In the genomic region with DNA sequence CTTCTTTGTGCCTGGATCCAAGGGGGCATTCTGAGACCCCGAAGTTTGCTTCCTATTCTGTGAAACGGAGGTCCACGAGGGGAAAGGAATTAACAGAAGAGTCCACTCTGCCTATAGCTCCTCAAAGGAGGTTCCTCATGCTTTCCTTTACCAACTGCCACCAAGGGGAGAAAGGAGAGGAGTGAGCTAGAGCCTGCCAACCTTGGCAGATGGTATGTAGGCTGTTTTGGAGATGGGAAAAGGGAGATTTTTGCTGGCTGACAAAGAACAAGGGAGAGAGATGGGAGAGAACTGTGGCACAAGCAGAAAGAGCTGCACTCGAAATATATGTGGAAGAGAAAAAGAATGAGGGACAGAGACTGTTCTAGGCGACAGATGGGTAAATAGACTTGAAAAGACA, we compare ENCODE assay signal across 18 mouse cellular contexts. TPM values are rescaled to one million over a fixed set of nuclear protein-coding genes. Genes with fewer than 3 reads are reported as not detected.
DNase-seq lines count a peak whose midpoint lies in the region; ATAC-seq and TF ChIP-seq lines count a peak whose summit lies in the region.
"Had no signal": no experiment of that assay in that cellular context is flagged by ENCODE, and none has a peak within 500 bp of the region (broad histone marks: within the 10 kb centered on the region; RNA-seq: fewer than 3 reads in every experiment).

No protein-coding gene starts in this region.

- DNase-seq in brain, adult 2 months (ENCODE audit: low read depth, low spot score), result peak; percentile 97
- peak; percentile 61 for DNase-seq in cerebellum, adult 8-10 months
- DNase-seq in layer of hippocampus, adult 11-12 months (ENCODE audit: low spot score), result peak; percentile 61
- DNase-seq in left cerebral cortex, adult 2 months (ENCODE audit: extremely low spot score in 1 of 2, low spot score in 2 of 2), result peak; percentile 21 to 52
- DNase-seq in thymus, postnatal 0 days (ENCODE audit: low spot score), result no peak
- DNase-seq in embryo, embryonic 9.5 days (ENCODE audit: extremely low spot score), result no peak
- DNase-seq: heart, adult 18-20 months; kidney, adult 8-10 months; liver; lung, embryonic 14.5 days; thymus, adult 2 months had no signal

- no peak for ATAC-seq in midbrain, embryonic 16.5 days
- no peak for ATAC-seq in intestine, embryonic 16.5 days

- 65% methylated on average over 5 of the region's 5 CpGs for WGBS in midbrain, embryonic 16.5 days
- WGBS in intestine, embryonic 16.5 days, result 76% methylated on average over 5 of the region's 5 CpGs

- peak overlapping the region; percentile 76 for H3K27ac ChIP-seq in left cerebral cortex, adult 2 months
- H3K27ac ChIP-seq in midbrain, embryonic 16.5 days (ENCODE audit: low read length), result no peak overlapping the region
- no peak overlapping the region for H3K27ac ChIP-seq in intestine, embryonic 16.5 days (ENCODE audit: low read length)
- H3K27ac ChIP-seq: hindbrain, embryonic 14.5 days; neural tube, embryonic 13.5 days had no signal

- H3K9me3 ChIP-seq in midbrain, embryonic 16.5 days (replicated peaks; ENCODE audit: control insufficient read depth, low read length, poor library complexity, severe bottlenecking), result no peaks in the 10 kb centered on the region
- no peaks in the 10 kb centered on the region for H3K9me3 ChIP-seq in intestine, embryonic 16.5 days (ENCODE audit: control insufficient read depth, low read length)
- H3K9me3 ChIP-seq: neural tube, embryonic 13.5 days had no signal

- H3K4me3 ChIP-seq in left cerebral cortex, adult 2 months, result no peak overlapping the region
- no peak overlapping the region for H3K4me3 ChIP-seq in midbrain, embryonic 16.5 days (ENCODE audit: low read depth, low read length)
- H3K4me3 ChIP-seq in intestine, embryonic 16.5 days (ENCODE audit: low read length), result no peak overlapping the region
- H3K4me3 ChIP-seq: erythroblast, embryonic 14.5 days; megakaryocyte, embryonic 14.5 days; neural tube, embryonic 13.5 days had no signal

- intact Hi-C loops in left cerebral cortex, adult 2 months (cut with DNase I), result loop anchor here (5.0 to 10.0 kb wide), 2 partner anchors 184 to 673 kb away; no protein-coding TSS in a partner anchor

- no peaks in the 10 kb centered on the region for H3K27me3 ChIP-seq in midbrain, embryonic 16.5 days (ENCODE audit: control insufficient read depth, insufficient read depth, low read depth, low read length)
- no peaks in the 10 kb centered on the region for H3K27me3 ChIP-seq in intestine, embryonic 16.5 days (replicated peaks; ENCODE audit: control insufficient read depth, insufficient read depth, low read length)
- H3K27me3 ChIP-seq: megakaryocyte, embryonic 14.5 days; neural tube, embryonic 13.5 days had no signal

- no peaks in the 10 kb centered on the region for H3K4me1 ChIP-seq in midbrain, embryonic 16.5 days (ENCODE audit: control insufficient read depth, insufficient read depth, low read length)
- H3K4me1 ChIP-seq in intestine, embryonic 16.5 days (ENCODE audit: control insufficient read depth, insufficient read depth, low read length), result no peaks in the 10 kb centered on the region
- H3K4me1 ChIP-seq: megakaryocyte, embryonic 14.5 days; neural tube, embryonic 13.5 days had no signal

- H3K9ac ChIP-seq in midbrain, embryonic 16.5 days (ENCODE audit: low read depth, low read length), result no peak overlapping the region
- no peak overlapping the region for H3K9ac ChIP-seq in intestine, embryonic 16.5 days (ENCODE audit: low read depth, low read length)
- H3K9ac ChIP-seq: hindbrain, embryonic 14.5 days; lung, embryonic 14.5 days; neural tube, embryonic 13.5 days had no signal

- H3K4me2 ChIP-seq in midbrain, embryonic 16.5 days (ENCODE audit: low read length), result no peak overlapping the region
- H3K4me2 ChIP-seq in intestine, embryonic 16.5 days (ENCODE audit: low read depth, low read length), result no peak overlapping the region
- H3K4me2 ChIP-seq: hindbrain, embryonic 14.5 days; lung, embryonic 14.5 days; neural tube, embryonic 13.5 days had no signal

- H3K36me3 ChIP-seq in midbrain, embryonic 16.5 days (ENCODE audit: control insufficient read depth, insufficient read depth, low read length), result no peaks in the 10 kb centered on the region
- H3K36me3 ChIP-seq in intestine, embryonic 16.5 days (ENCODE audit: control insufficient read depth, insufficient read depth, low read length), result no peaks in the 10 kb centered on the region
- H3K36me3 ChIP-seq: G1E; neural tube, embryonic 13.5 days had no signal

- no peak for TF ChIP-seq CTCF in left cerebral cortex, adult 2 months (IDR thresholded peaks at IDR 0.05)

RNA-seq across cellular contexts. Expression of gene Brinp2, which starts 28.0 kb away (rescaled TPM):
- 100 to 1,000 TPM; 112 to 117 TPM for total RNA-seq in left cerebral cortex, adult 2 months (2021)
- 0.35 and 0.57 TPM in 2 replicates for polyA plus RNA-seq in thymus, postnatal 0 days (2015; fragmentation: Nextera tagmentation; extraction: Ambion mirVana)
- 36.6 and 43.7 TPM in 2 replicates for polyA plus RNA-seq in midbrain, embryonic 16.5 days (2015; fragmentation: Nextera tagmentation; extraction: Ambion mirVana)
- 0.29 and 0.42 TPM in 2 replicates for polyA plus RNA-seq in intestine, embryonic 16.5 days (2015; fragmentation: Nextera tagmentation; extraction: Ambion mirVana)
- polyA plus RNA-seq: erythroblast, embryonic 14.5 days; G1E had no signal

RNA-seq across cellular contexts. Expression of gene Astn1, which starts 33.9 kb away (rescaled TPM):
- 100 to 1,000 TPM; 193 to 196 TPM for total RNA-seq in left cerebral cortex, adult 2 months (2021)
- polyA plus RNA-seq in thymus, postnatal 0 days (2015; fragmentation: Nextera tagmentation; extraction: Ambion mirVana), result 0.06 and 0.07 TPM in 2 replicates
- polyA plus RNA-seq in midbrain, embryonic 16.5 days (2015; fragmentation: Nextera tagmentation; extraction: Ambion mirVana), result 45.8 and 47.2 TPM in 2 replicates
- polyA plus RNA-seq in intestine, embryonic 16.5 days (2015; fragmentation: Nextera tagmentation; extraction: Ambion mirVana), result 0.67 and 0.81 TPM in 2 replicates

Comparison
In these comparisons a context has a peak if more than half of its experiments do, and no peak if none do; other contexts are left out.
1. DNase-seq: peak in brain, adult 2 months (single experiment), cerebellum, adult 8-10 months (single experiment), layer of hippocampus, adult 11-12 months (single experiment) and left cerebral cortex, adult 2 months (2 of 2); none in thymus, postnatal 0 days (single experiment) and embryo, embryonic 9.5 days (single experiment).
2. RNA of gene Brinp2, which starts 28.0 kb away (polyA plus RNA-seq): 36.6 to 43.7 TPM in midbrain, embryonic 16.5 days; 0.35 to 0.57 TPM in thymus, postnatal 0 days and 0.29 to 0.42 TPM in intestine, embryonic 16.5 days; every median in the first group is over 10 times any median in the second.
3. RNA of gene Astn1, which starts 33.9 kb away (polyA plus RNA-seq): 45.8 to 47.2 TPM in midbrain, embryonic 16.5 days; 0.67 to 0.81 TPM in intestine, embryonic 16.5 days and 0.06 to 0.07 TPM in thymus, postnatal 0 days; every median in the first group is over 10 times any median in the second.